Mouse (Mus musculus) C2C12 (cell line): ENCODE results near the gene Abi3. TPM values are rescaled to one million over a fixed set of nuclear protein-coding genes. Genes with fewer than 3 reads are reported as not detected.

Source experiments
- H3K27me3 ChIP-seq: one replicate; pipeline ENCODE4 v1.6.1; 2011; ENCODE audit not compliant: control insufficient read depth, insufficient read depth, insufficient read length
- H3K36me3 ChIP-seq: one replicate; pipeline ENCODE4 v1.6.1; 2011; ENCODE audit not compliant: control insufficient read depth, insufficient read depth
- H3K4me3 ChIP-seq: one replicate; pipeline ENCODE4 v1.5.1; 2011; ENCODE audit warnings: mild to moderate bottlenecking, control low read depth; ENCODE audit not compliant: poor library complexity, insufficient read depth, severe bottlenecking
- H3K79me2 ChIP-seq: one replicate; pipeline ENCODE4 v1.6.1; 2011; ENCODE audit not compliant: control insufficient read depth, insufficient read depth
- H3K79me3 ChIP-seq: one replicate; pipeline ENCODE4 v1.6.1; 2011; ENCODE audit warnings: low read depth, control low read depth
- H3ac ChIP-seq: one replicate; pipeline ENCODE3; 2011; ENCODE audit warnings: low read depth; ENCODE audit not compliant: control insufficient read depth, insufficient read length
- CEBPB ChIP-seq: IDR thresholded peaks from one replicate; pipeline ENCODE4 v1.6.1; 2011; ENCODE audit warnings: low read depth, mild to moderate bottlenecking, control low read depth, moderate library complexity
- CTCF ChIP-seq: IDR thresholded peaks from one replicate; pipeline ENCODE4 v1.5.1; 2011; ENCODE audit not compliant: control insufficient read depth, insufficient read depth, insufficient read length
- FOSL1 ChIP-seq: IDR thresholded peaks from one replicate; pipeline ENCODE4 v1.8.0; 2011; ENCODE audit warnings: mild to moderate bottlenecking, low read length; ENCODE audit not compliant: poor library complexity, insufficient read depth, severe bottlenecking
- MAX ChIP-seq: IDR thresholded peaks from one replicate; pipeline ENCODE4 v1.6.1; 2011; ENCODE audit warnings: mild to moderate bottlenecking, control low read depth
- MYOD1 ChIP-seq: IDR thresholded peaks from one replicate; pipeline ENCODE4 v1.6.1; 2011; ENCODE audit warnings: low read depth; ENCODE audit not compliant: control insufficient read depth, insufficient read length
- MYOG ChIP-seq: IDR thresholded peaks from one replicate; pipeline ENCODE4 v1.6.1; 2011; ENCODE audit not compliant: control insufficient read depth, insufficient read length; ENCODE audit errors: extremely low read depth
- USF1 ChIP-seq: IDR thresholded peaks from one replicate; pipeline ENCODE4 v1.6.1; 2011; ENCODE audit warnings: low read depth, mild to moderate bottlenecking, control low read depth, moderate library complexity
- polyA plus RNA-seq: library from polyadenylated mRNA; unstranded; fragments of >200 nt; fragmentation: generic; extraction: Trizol; gene quantifications from one replicate; pipeline ENCODE4 v1.2.1, GENCODE M21; 2012; ENCODE audit warnings: missing spikeins

Gene Abi3
- polyA plus RNA-seq, 1 experiment, result 0.33 TPM

GRCm38 (mm10) chr11:95814101-95814500 lies 28.2 kb downstream of the Abi3 start:
- no peaks in the 10 kb centered on the region for H3K79me2 ChIP-seq
- H3K27me3 ChIP-seq, result no peaks in the 10 kb centered on the region
- no peak overlapping the region for H3ac ChIP-seq
- TF ChIP-seq USF1 (no peak), CTCF (no peak), MYOG (no peak), MYOD1 (no peak), CEBPB (no peak), FOSL1 (no peak), MAX (no peak)
- no peaks in the 10 kb centered on the region for H3K36me3 ChIP-seq
- H3K4me3 ChIP-seq, result no peak overlapping the region
- no peaks in the 10 kb centered on the region for H3K79me3 ChIP-seq

- TF ChIP-seq MYOD1 (no peak), CTCF (no peak), FOSL1 (no peak), CEBPB (no peak), MAX (no peak), MYOG (no peak), USF1 (no peak)
- Histone ChIP-seq H3K79me2 (no peaks in the 10 kb centered on the region), H3K79me3 (no peaks in the 10 kb centered on the region), H3K36me3 (no peaks in the 10 kb centered on the region), H3K27me3 (no peaks in the 10 kb centered on the region), H3ac (no peak overlapping the region), H3K4me3 (no peak overlapping the region)
Measured at GRCm38 (mm10) chr11:95812224-95812623, 30.1 kb downstream of the Abi3 start.

GRCm38 (mm10) chr11:95811741-95812140 lies 30.5 kb downstream of the Abi3 start:
- no peak overlapping the region for H3K4me3 ChIP-seq
- H3ac ChIP-seq, result no peak overlapping the region
- TF ChIP-seq MYOG (no peak), FOSL1 (no peak), USF1 (no peak), CEBPB (no peak), CTCF (no peak), MAX (no peak), MYOD1 (no peak)
- H3K36me3 ChIP-seq, result no peaks in the 10 kb centered on the region
- no peaks in the 10 kb centered on the region for H3K79me3 ChIP-seq
- no peaks in the 10 kb centered on the region for H3K79me2 ChIP-seq
- no peaks in the 10 kb centered on the region for H3K27me3 ChIP-seq

- H3K27me3 ChIP-seq, result no peaks in the 10 kb centered on the region
- no peak for TF ChIP-seq MYOD1
- no peak for TF ChIP-seq MAX
- H3K36me3 ChIP-seq, result no peaks in the 10 kb centered on the region
- no peak overlapping the region for H3ac ChIP-seq
- H3K4me3 ChIP-seq, result no peak overlapping the region
- H3K79me3 ChIP-seq, result no peaks in the 10 kb centered on the region
- no peaks in the 10 kb centered on the region for H3K79me2 ChIP-seq
Measured at GRCm38 (mm10) chr11:95810828-95811227, 31.4 kb downstream of the Abi3 start.

GRCm38 (mm10) chr11:95809603-95810002 lies 32.7 kb downstream of the Abi3 start:
- Histone ChIP-seq H3K27me3 (no peaks in the 10 kb centered on the region), H3K4me3 (no peak overlapping the region), H3K79me3 (no peaks in the 10 kb centered on the region), H3ac (no peak overlapping the region), H3K36me3 (no peaks in the 10 kb centered on the region), H3K79me2 (no peaks in the 10 kb centered on the region)
- TF ChIP-seq MAX, result no peak

GRCm38 (mm10) chr11:95808448-95809011 lies 33.7 kb downstream of the Abi3 start:
- TF ChIP-seq MYOD1, result no peak
- TF ChIP-seq MYOG, result no peak
- TF ChIP-seq FOSL1, result no peak
- TF ChIP-seq MAX, result no peak
- no peak for TF ChIP-seq CTCF
- no peak for TF ChIP-seq USF1
- no peak for TF ChIP-seq CEBPB
- Histone ChIP-seq H3K79me2 (no peaks in the 10 kb centered on the region), H3K27me3 (no peaks in the 10 kb centered on the region), H3K4me3 (no peak overlapping the region), H3K36me3 (no peaks in the 10 kb centered on the region), H3ac (no peak overlapping the region), H3K79me3 (no peaks in the 10 kb centered on the region)
